Mouse (Mus musculus): ENCODE data around the gene Chn1. TPM values are rescaled to one million over a fixed set of nuclear protein-coding genes. Genes with fewer than 3 reads are reported as not detected.
"Not testable (repeated sequence)": the region's sequence is repeated elsewhere in the genome, so short reads cannot be mapped to it uniquely, and the experiment has no call there.

Chn1 gene
- polyA plus RNA-seq (2016; fragmentation: Nextera tagmentation; extraction: Ambion mirVana), result 91.3 and 93.8 TPM in 2 replicates

DNA sequence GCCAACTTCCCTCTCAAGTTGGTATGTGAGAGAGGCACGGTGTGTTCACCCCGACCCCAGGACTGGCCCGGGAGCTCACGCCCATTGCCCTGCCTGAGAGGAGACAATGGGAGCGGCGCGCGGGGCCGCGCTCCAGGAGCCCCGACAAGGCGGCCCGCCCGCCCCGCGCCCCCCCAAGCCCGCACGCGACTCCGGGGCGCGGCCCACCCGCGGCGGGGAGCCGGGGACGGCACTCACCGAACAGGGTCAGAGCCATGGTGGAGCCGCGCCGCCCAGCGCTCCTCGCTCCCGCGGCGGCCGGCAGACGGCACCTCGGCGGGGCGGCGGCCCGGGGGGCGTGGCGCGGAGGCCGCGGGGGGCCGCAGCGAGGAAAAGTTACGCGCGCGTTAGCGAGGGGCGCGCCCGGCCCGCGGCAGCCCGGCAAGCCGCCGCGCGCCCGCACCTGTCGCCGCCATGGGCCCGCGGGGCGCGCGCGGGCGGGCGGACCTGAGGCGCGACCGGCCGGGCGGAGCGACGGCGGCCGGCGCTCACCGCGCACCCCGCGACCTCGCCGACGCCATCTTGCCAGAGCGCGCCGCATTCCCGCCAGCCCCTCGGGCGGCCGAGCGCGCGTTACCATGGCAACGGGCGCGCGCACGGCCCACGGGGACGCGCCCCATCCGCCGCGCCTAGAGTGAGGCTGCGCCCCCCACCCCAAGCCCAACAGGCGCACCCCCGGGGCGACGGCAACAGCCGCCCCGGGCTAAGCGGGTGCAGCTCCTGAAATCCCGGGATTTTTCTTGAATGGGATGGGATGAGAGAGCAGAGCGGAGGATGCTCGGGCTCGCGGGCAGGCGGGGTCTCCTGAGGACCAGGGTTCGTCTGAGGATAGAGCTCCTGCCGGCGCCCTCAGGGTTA is at the start of gene Chn1:
Gene Chn1, minus strand, starts transcription at position 561 of the 897 bp plus-strand sequence.
- peak; percentile 96 for ATAC-seq (ENCODE audit: low FRiP score)
- under 1% methylated on average over 105 of the region's 131 CpGs for WGBS
- Histone ChIP-seq H3K36me3 (no peaks in the 10 kb centered on the region), H3K27ac (peak within 1 kb of the TSS; percentile 95), H3K27me3 (no peaks in the 10 kb centered on the region), H3K9ac (peak within 1 kb of the TSS; percentile 98), H3K4me1 (peaks cover 19% of the 10 kb centered on the region), H3K4me2 (replicated peaks) (peak within 1 kb of the TSS; percentile 56), H3K9me3 (replicated peaks) (no peaks in the 10 kb centered on the region), H3K4me3 (peak within 1 kb of the TSS; percentile 96)

DNA sequence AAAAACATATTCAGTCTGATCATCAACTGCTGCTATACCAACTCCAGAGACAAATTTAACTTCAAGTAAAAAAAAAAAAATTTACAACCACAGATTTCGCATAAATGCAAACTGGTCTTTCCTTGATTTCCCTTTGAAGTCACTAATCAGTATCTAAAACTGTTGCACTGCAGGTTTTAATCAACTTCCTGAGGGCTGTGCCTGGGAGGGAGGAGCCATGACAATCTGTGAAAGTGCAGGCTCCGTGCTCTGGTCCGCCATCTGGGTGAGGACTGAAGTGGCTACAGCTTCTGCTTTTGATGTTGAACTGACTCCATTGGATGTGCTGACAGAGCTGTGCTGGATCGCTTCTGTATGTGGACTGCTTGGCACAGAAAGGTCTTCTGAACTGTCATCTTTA is 43.6 kb upstream of the Chn1 start:
- Histone ChIP-seq H3K27ac (no peak overlapping the region), H3K9me3 (replicated peaks) (no peaks in the 10 kb centered on the region), H3K9ac (no peak overlapping the region), H3K4me2 (replicated peaks) (no peak overlapping the region), H3K36me3 (peaks cover 25% of the 10 kb centered on the region), H3K4me1 (no peaks in the 10 kb centered on the region), H3K27me3 (no peaks in the 10 kb centered on the region), H3K4me3 (no peak overlapping the region)
- no peak for ATAC-seq (ENCODE audit: low FRiP score)
- WGBS, result 90% methylated on average over 4 of the region's 4 CpGs

- H3K4me3 ChIP-seq, result no peak overlapping the region
- ATAC-seq (ENCODE audit: low FRiP score), result no peak
- 88% methylated on average over 8 of the region's 8 CpGs for WGBS
Observed at GRCm38 (mm10) chr2:73807609-73808008, 32.5 kb upstream of the Chn1 start.

GRCm38 (mm10) chr2:73800127-73800526 is 25.0 kb upstream of the Chn1 start:
- 93% methylated on average over 9 of the region's 9 CpGs for WGBS
- not testable (repeated sequence) for H3K9me3 ChIP-seq (replicated peaks); ATAC-seq (ENCODE audit: low FRiP score); H3K4me1 ChIP-seq; H3K9ac ChIP-seq; H3K27ac ChIP-seq; H3K4me2 ChIP-seq (replicated peaks); H3K4me3 ChIP-seq; H3K36me3 ChIP-seq; H3K27me3 ChIP-seq

More at GRCm38 (mm10) chr2:73807609-73808008, 32.5 kb upstream of the Chn1 start:
- Histone ChIP-seq H3K27me3 (no peaks in the 10 kb centered on the region), H3K9ac (no peak overlapping the region), H3K4me1 (no peaks in the 10 kb centered on the region), H3K27ac (no peak overlapping the region), H3K4me2 (replicated peaks) (no peak overlapping the region), H3K9me3 (replicated peaks) (no peaks in the 10 kb centered on the region), H3K36me3 (no peaks in the 10 kb centered on the region)

DNA sequence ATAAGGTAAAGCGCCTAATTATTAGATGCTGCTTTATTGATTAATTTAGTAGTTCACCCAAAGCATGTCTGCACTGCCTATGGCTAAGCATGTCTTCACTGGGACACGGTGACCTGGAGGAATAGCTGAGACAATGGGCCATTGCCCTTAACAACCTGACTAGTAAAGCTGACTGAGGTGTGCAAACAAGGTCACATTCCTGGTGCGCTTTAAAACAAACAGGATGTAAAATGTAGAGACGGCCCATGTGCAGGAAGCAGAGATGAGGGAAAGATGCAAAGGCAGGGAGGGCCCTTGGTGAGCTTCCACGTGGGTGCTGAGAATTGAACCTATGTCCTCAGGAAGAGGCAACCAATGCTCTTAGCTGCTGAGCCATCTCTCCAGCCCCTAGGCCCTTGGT is 23.6 kb upstream of the Chn1 start:
- H3K9me3 ChIP-seq (replicated peaks), result no peaks in the 10 kb centered on the region
- no peak for ATAC-seq (ENCODE audit: low FRiP score)
- H3K4me2 ChIP-seq (replicated peaks), result no peak overlapping the region
- no peaks in the 10 kb centered on the region for H3K4me1 ChIP-seq
- H3K27me3 ChIP-seq, result no peaks in the 10 kb centered on the region
- no peak overlapping the region for H3K27ac ChIP-seq
- 83% methylated on average over 5 of the region's 5 CpGs for WGBS
- H3K9ac ChIP-seq, result no peak overlapping the region
- H3K4me3 ChIP-seq, result no peak overlapping the region
- H3K36me3 ChIP-seq, result no peaks in the 10 kb centered on the region

DNA sequence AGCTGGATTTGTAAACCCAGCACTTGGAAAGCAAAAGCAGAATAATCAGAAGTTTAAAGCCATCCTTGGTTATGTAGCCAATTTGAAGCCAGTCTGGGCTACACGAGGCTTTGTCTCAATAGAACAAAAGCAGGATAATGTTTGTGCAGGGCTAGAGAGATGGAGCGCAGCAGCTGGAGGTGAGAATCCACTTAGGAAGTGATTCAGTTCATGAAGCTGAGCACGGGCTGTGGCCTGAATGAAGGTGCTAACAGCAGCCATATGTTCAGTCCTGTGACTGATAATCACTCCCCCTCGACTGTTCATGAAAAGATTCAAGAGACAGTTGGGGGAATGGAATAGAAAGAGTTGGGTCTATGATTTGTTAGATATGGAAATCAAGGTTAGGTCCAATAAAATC is 23.0 kb upstream of the Chn1 start:
- no peak overlapping the region for H3K9ac ChIP-seq
- no peak overlapping the region for H3K27ac ChIP-seq
- 52% methylated on average over 4 of the region's 4 CpGs for WGBS
- H3K27me3 ChIP-seq, result no peaks in the 10 kb centered on the region
- H3K4me2 ChIP-seq (replicated peaks), result no peak overlapping the region
- no peak overlapping the region for H3K4me3 ChIP-seq
- no peaks in the 10 kb centered on the region for H3K9me3 ChIP-seq (replicated peaks)
- H3K36me3 ChIP-seq, result no peaks in the 10 kb centered on the region
- no peak for ATAC-seq (ENCODE audit: low FRiP score)
- no peaks in the 10 kb centered on the region for H3K4me1 ChIP-seq

DNA sequence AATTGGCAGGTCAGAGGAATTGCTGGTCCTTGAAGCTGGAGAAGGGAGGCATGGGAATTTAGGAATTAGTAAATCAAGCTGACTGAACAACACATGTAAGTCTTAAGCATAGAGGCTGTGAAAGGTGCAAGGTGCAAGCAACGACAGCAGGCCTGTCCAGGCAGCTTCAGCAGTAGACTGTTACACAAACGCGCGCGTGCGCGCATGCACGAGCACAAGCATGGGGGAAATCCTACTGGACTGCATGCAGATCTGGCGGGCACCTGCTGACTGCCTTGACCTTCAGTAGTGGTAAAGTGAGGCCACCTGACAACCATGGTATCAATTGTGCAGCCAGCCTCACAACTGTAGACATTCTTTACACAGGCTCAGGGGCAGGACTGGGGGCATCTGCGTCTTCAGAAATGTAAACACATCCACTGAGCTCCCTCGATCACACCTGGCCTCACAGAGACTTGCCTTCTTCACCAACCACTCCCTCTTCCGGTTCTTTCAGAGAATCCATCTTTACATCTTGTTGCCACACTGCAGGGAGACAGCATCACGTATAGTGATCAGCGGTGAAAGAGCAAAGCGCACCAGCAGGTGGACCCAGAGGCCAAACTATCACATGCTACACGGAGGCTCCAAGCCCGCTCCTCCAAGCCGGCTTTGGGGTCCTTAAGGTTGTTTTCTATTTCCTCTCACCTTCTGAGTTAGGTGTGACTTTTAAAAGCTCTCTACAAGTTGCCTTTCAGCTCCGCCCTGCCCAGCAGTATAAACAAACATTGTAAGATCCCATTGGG is 16.9 kb upstream of the Chn1 start:
- no peaks in the 10 kb centered on the region for H3K36me3 ChIP-seq
- peaks cover 4% of the 10 kb centered on the region; the same call in 1 of the 2 replicates for H3K4me1 ChIP-seq
- 54% methylated on average over 19 of the region's 19 CpGs for WGBS
- no peak for ATAC-seq (ENCODE audit: low FRiP score)
- no peaks in the 10 kb centered on the region for H3K9me3 ChIP-seq (replicated peaks)
- no peak overlapping the region for H3K4me2 ChIP-seq (replicated peaks)
- no peaks in the 10 kb centered on the region; the same call in 1 of the 2 replicates for H3K27me3 ChIP-seq
- H3K27ac ChIP-seq, result no peak overlapping the region
- H3K9ac ChIP-seq, result no peak overlapping the region
- no peak overlapping the region for H3K4me3 ChIP-seq

GRCm38 (mm10) chr2:73790332-73790731 is 15.2 kb upstream of the Chn1 start:
- H3K4me2 ChIP-seq (replicated peaks), result no peak overlapping the region
- peaks cover 4% of the 10 kb centered on the region; the same call in 1 of the 2 replicates for H3K4me1 ChIP-seq
- no peak overlapping the region for H3K27ac ChIP-seq
- ATAC-seq (ENCODE audit: low FRiP score), result no peak
- WGBS, result 82% methylated on average over 2 of the region's 2 CpGs
- H3K4me3 ChIP-seq, result no peak overlapping the region
- no peaks in the 10 kb centered on the region; the same call in 1 of the 2 replicates for H3K27me3 ChIP-seq
- H3K36me3 ChIP-seq, result no peaks in the 10 kb centered on the region
- no peak overlapping the region for H3K9ac ChIP-seq
- no peaks in the 10 kb centered on the region for H3K9me3 ChIP-seq (replicated peaks)

DNA sequence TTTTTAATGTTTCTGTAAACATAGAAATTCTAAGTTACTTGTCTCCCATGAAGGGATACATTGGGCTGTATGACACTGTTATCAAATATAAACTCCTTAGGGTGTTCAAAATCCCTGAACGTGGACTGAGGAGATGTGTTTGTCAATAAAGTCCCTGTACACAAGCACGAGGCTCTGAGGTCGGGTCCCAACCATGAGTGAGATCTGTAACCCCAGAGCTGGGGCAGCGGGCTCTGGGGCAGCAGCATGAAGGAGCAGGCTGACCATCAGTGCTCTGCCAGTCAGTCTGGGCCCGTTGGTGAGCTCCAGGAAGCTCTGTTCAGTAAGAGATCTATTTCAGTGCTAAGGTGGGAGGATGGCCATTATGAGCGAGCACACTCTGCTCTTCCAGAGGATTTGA is 13.2 kb upstream of the Chn1 start:
- WGBS, result 80% methylated on average over 6 of the region's 6 CpGs
- Histone ChIP-seq H3K36me3 (no peaks in the 10 kb centered on the region), H3K27me3 (no peaks in the 10 kb centered on the region; the same call in 1 of the 2 replicates), H3K4me2 (replicated peaks) (no peak overlapping the region), H3K4me1 (peaks cover 4% of the 10 kb centered on the region; the same call in 1 of the 2 replicates), H3K9ac (no peak overlapping the region), H3K4me3 (no peak overlapping the region), H3K9me3 (replicated peaks) (no peaks in the 10 kb centered on the region), H3K27ac (no peak overlapping the region)
- ATAC-seq (ENCODE audit: low FRiP score), result no peak

GRCm38 (mm10) chr2:73782371-73782905 is 7.3 kb upstream of the Chn1 start:
- no peaks in the 10 kb centered on the region for H3K9me3 ChIP-seq (replicated peaks)
- 55% methylated on average over 9 of the region's 9 CpGs for WGBS
- H3K4me3 ChIP-seq, result no peak overlapping the region
- no peaks in the 10 kb centered on the region for H3K36me3 ChIP-seq
- no peak overlapping the region for H3K27ac ChIP-seq
- no peak overlapping the region for H3K9ac ChIP-seq
- H3K4me2 ChIP-seq (replicated peaks), result no peak overlapping the region
- no peaks in the 10 kb centered on the region; the same call in 1 of the 2 replicates for H3K4me1 ChIP-seq
- no peaks in the 10 kb centered on the region for H3K27me3 ChIP-seq
- ATAC-seq (ENCODE audit: low FRiP score), result no peak

DNA sequence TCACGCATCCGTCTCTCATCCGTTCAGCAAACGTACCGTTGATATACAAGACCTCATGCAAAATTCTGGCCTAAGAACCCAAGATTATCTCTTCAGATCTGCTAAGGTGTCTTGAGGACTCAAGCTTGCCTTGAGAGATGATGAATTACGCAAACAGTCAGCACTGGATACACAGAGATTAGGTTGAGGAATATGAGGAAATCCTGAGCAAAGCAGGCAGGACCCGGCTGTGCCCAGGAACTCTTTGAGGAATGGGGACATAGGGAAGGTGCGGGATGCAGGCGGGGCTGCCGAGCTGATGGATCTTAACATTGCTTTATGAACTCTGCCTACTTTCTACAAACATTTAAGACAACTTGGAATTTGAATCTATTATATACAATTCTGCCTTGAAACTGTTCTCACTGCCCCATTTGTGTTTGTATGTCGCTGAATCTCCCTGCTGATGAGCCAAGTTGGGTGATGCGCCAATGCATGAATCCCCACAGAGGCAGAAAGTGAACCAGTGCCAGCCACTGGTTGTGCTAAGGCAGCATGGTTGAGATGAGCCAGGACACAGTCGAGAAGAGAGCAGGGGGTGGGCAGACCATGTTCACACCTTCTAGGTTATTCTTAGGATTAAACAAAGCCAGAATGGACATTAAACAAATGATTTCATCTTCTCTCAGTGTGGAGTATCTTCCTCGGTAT is 5.3 kb upstream of the Chn1 start:
- no peak overlapping the region for H3K27ac ChIP-seq
- WGBS, result 85% methylated on average over 14 of the region's 14 CpGs
- H3K9ac ChIP-seq, result no peak overlapping the region
- no peak overlapping the region for H3K4me3 ChIP-seq
- H3K9me3 ChIP-seq (replicated peaks), result no peaks in the 10 kb centered on the region
- ATAC-seq (ENCODE audit: low FRiP score), result no peak
- H3K27me3 ChIP-seq, result no peaks in the 10 kb centered on the region
- no peaks in the 10 kb centered on the region for H3K36me3 ChIP-seq
- no peak overlapping the region for H3K4me2 ChIP-seq (replicated peaks)
- H3K4me1 ChIP-seq, result peaks cover 5% of the 10 kb centered on the region

DNA sequence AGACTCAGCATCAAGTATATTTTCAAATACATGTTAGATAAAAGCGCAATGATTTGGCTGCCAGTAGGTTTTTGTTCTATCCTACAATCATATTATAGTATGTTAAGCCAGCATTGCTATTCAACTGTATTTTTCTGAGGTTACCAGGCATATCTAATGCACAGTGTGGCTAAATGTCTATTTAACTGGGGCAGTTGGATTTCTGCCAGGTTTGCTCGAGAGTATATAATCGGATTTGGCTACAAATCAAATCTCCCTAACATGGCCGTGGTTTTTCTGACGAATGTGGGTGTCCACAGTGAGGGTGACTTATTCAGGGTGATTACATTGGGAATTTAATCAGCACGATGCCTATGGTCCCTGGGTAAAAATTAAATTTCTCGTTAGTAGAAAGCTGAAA is 4.7 kb upstream of the Chn1 start:
- no peaks in the 10 kb centered on the region for H3K27me3 ChIP-seq
- no peak overlapping the region for H3K9ac ChIP-seq
- H3K36me3 ChIP-seq, result no peaks in the 10 kb centered on the region
- 57% methylated on average over 7 of the region's 7 CpGs for WGBS
- no peak overlapping the region for H3K27ac ChIP-seq
- no peak overlapping the region for H3K4me2 ChIP-seq (replicated peaks)
- no peak overlapping the region for H3K4me3 ChIP-seq
- H3K4me1 ChIP-seq, result peaks cover 5% of the 10 kb centered on the region
- no peaks in the 10 kb centered on the region for H3K9me3 ChIP-seq (replicated peaks)
- no peak for ATAC-seq (ENCODE audit: low FRiP score)

Measured in hindbrain, embryonic 12.5 days (tissue).